Mouse (Mus musculus): ENCODE measurements around the gene Ugt1a8. TPM values are rescaled to one million over a fixed set of nuclear protein-coding genes. Genes with fewer than 3 reads are reported as not detected.
A peak's percentile ranks its signal among the peaks of the same experiment; 100 is the strongest.

Gene Ugt1a8
- polyA plus RNA-seq, 1 experiment from 2014 or later: not detected

- H3K36me3 ChIP-seq (ENCODE audit: control insufficient read depth, insufficient read depth, low read length): peaks cover 8% of the 10 kb centered on the region; the same call in 1 of the 2 replicates
- 0 out of 2 replicates have a peak, but pooled peaks have one; percentile 0 for ATAC-seq (ENCODE audit: insufficient read depth, low FRiP score)
- H3K9ac ChIP-seq (ENCODE audit: low read length): no peak overlapping the region
- peaks cover 9% of the 10 kb centered on the region; the same call in 1 of the 2 replicates for H3K4me1 ChIP-seq (ENCODE audit: control insufficient read depth, insufficient read depth, low read length)
- 48% methylated on average over 2 of the region's 2 CpGs for WGBS
- H3K27ac ChIP-seq (ENCODE audit: low read length): no peak overlapping the region
- H3K4me3 ChIP-seq (replicated peaks; ENCODE audit: low read length): no peak overlapping the region
- H3K9me3 ChIP-seq (replicated peaks; ENCODE audit: control insufficient read depth, low read length): peaks cover 18% of the 10 kb centered on the region
- H3K4me2 ChIP-seq (ENCODE audit: low read depth, low read length): no peak overlapping the region
- H3K27me3 ChIP-seq (ENCODE audit: control insufficient read depth, insufficient read depth, low read length): no peaks in the 10 kb centered on the region
These were observed 167.8 kb downstream of the Ugt1a8 start for GRCm38 (mm10) chr1:88255466-88255857.

GRCm38 (mm10) chr1:88255989-88256754, 168.6 kb downstream of the Ugt1a8 start:
- Histone ChIP-seq H3K27ac (ENCODE audit: low read length) (no peak overlapping the region), H3K9ac (ENCODE audit: low read length) (no peak overlapping the region), H3K4me1 (ENCODE audit: control insufficient read depth, insufficient read depth, low read length) (peaks cover 9% of the 10 kb centered on the region; the same call in 1 of the 2 replicates), H3K27me3 (ENCODE audit: control insufficient read depth, insufficient read depth, low read length) (no peaks in the 10 kb centered on the region), H3K4me2 (ENCODE audit: low read depth, low read length) (no peak overlapping the region), H3K36me3 (ENCODE audit: control insufficient read depth, insufficient read depth, low read length) (peaks cover 11% of the 10 kb centered on the region; the same call in 1 of the 2 replicates), H3K4me3 (replicated peaks; ENCODE audit: low read length) (no peak overlapping the region), H3K9me3 (replicated peaks; ENCODE audit: control insufficient read depth, low read length) (peaks cover 11% of the 10 kb centered on the region)
- 79% methylated on average over 13 of the region's 13 CpGs for WGBS
- no peak for ATAC-seq (ENCODE audit: insufficient read depth, low FRiP score)

GRCm38 (mm10) chr1:88256886-88257663, 169.5 kb downstream of the Ugt1a8 start:
- H3K4me3 ChIP-seq (replicated peaks; ENCODE audit: low read length): no peak overlapping the region
- peaks cover 9% of the 10 kb centered on the region for H3K9me3 ChIP-seq (replicated peaks; ENCODE audit: control insufficient read depth, low read length)
- no peak overlapping the region for H3K9ac ChIP-seq (ENCODE audit: low read length)
- no peak overlapping the region for H3K27ac ChIP-seq (ENCODE audit: low read length)
- H3K4me1 ChIP-seq (ENCODE audit: control insufficient read depth, insufficient read depth, low read length): peaks cover 13% of the 10 kb centered on the region; the same call in 1 of the 2 replicates
- WGBS: 74% methylated on average over 10 of the region's 10 CpGs
- no peak for ATAC-seq (ENCODE audit: insufficient read depth, low FRiP score)
- H3K36me3 ChIP-seq (ENCODE audit: control insufficient read depth, insufficient read depth, low read length): peaks cover 20% of the 10 kb centered on the region
- no peak overlapping the region for H3K4me2 ChIP-seq (ENCODE audit: low read depth, low read length)
- H3K27me3 ChIP-seq (ENCODE audit: control insufficient read depth, insufficient read depth, low read length): no peaks in the 10 kb centered on the region

- Histone ChIP-seq H3K9ac (ENCODE audit: low read length) (no peak overlapping the region), H3K4me2 (ENCODE audit: low read depth, low read length) (no peak overlapping the region), H3K9me3 (replicated peaks; ENCODE audit: control insufficient read depth, low read length) (0 out of 2 replicates have a peak, but pooled peaks cover 5% of the 10 kb centered on the region), H3K27ac (ENCODE audit: low read length) (no peak overlapping the region), H3K36me3 (ENCODE audit: control insufficient read depth, insufficient read depth, low read length) (peaks cover 26% of the 10 kb centered on the region), H3K27me3 (ENCODE audit: control insufficient read depth, insufficient read depth, low read length) (no peaks in the 10 kb centered on the region), H3K4me3 (replicated peaks; ENCODE audit: low read length) (no peak overlapping the region), H3K4me1 (ENCODE audit: control insufficient read depth, insufficient read depth, low read length) (peaks cover 18% of the 10 kb centered on the region)
- WGBS: 79% methylated on average over 6 of the region's 6 CpGs
- no peak for ATAC-seq (ENCODE audit: insufficient read depth, low FRiP score)
These were observed 170.1 kb downstream of the Ugt1a8 start for GRCm38 (mm10) chr1:88257681-88258080.

- 69% methylated on average over 6 of the region's 6 CpGs for WGBS
- Histone ChIP-seq H3K4me1 (ENCODE audit: control insufficient read depth, insufficient read depth, low read length) (peaks cover 18% of the 10 kb centered on the region), H3K36me3 (ENCODE audit: control insufficient read depth, insufficient read depth, low read length) (peaks cover 32% of the 10 kb centered on the region), H3K9ac (ENCODE audit: low read length) (no peak overlapping the region), H3K4me2 (ENCODE audit: low read depth, low read length) (no peak overlapping the region), H3K27me3 (ENCODE audit: control insufficient read depth, insufficient read depth, low read length) (no peaks in the 10 kb centered on the region), H3K4me3 (replicated peaks; ENCODE audit: low read length) (no peak overlapping the region), H3K9me3 (replicated peaks; ENCODE audit: control insufficient read depth, low read length) (0 out of 2 replicates have a peak, but pooled peaks cover 5% of the 10 kb centered on the region), H3K27ac (ENCODE audit: low read length) (no peak overlapping the region)
- ATAC-seq (ENCODE audit: insufficient read depth, low FRiP score): no peak
These were observed 170.7 kb downstream of the Ugt1a8 start for GRCm38 (mm10) chr1:88258361-88258760.

GRCm38 (mm10) chr1:88258881-88259642, 171.4 kb downstream of the Ugt1a8 start:
- 0 out of 2 replicates have a peak, but pooled peaks cover 5% of the 10 kb centered on the region for H3K9me3 ChIP-seq (replicated peaks; ENCODE audit: control insufficient read depth, low read length)
- H3K4me2 ChIP-seq (ENCODE audit: low read depth, low read length): no peak overlapping the region
- no peaks in the 10 kb centered on the region for H3K27me3 ChIP-seq (ENCODE audit: control insufficient read depth, insufficient read depth, low read length)
- H3K4me3 ChIP-seq (replicated peaks; ENCODE audit: low read length): no peak overlapping the region
- 0 out of 2 replicates have a peak, but pooled peaks have one; percentile 0 for ATAC-seq (ENCODE audit: insufficient read depth, low FRiP score)
- peaks cover 18% of the 10 kb centered on the region for H3K4me1 ChIP-seq (ENCODE audit: control insufficient read depth, insufficient read depth, low read length)
- H3K36me3 ChIP-seq (ENCODE audit: control insufficient read depth, insufficient read depth, low read length): peaks cover 39% of the 10 kb centered on the region
- WGBS: 62% methylated on average over 8 of the region's 8 CpGs
- peak overlapping the region; percentile 3; the same call in 1 of the 2 replicates for H3K27ac ChIP-seq (ENCODE audit: low read length)
- no peak overlapping the region for H3K9ac ChIP-seq (ENCODE audit: low read length)

- Histone ChIP-seq H3K4me1 (ENCODE audit: control insufficient read depth, insufficient read depth, low read length) (peaks cover 18% of the 10 kb centered on the region), H3K9ac (ENCODE audit: low read length) (no peak overlapping the region), H3K4me2 (ENCODE audit: low read depth, low read length) (no peak overlapping the region), H3K9me3 (replicated peaks; ENCODE audit: control insufficient read depth, low read length) (0 out of 2 replicates have a peak, but pooled peaks cover 3% of the 10 kb centered on the region), H3K36me3 (ENCODE audit: control insufficient read depth, insufficient read depth, low read length) (peaks cover 45% of the 10 kb centered on the region), H3K4me3 (replicated peaks; ENCODE audit: low read length) (no peak overlapping the region), H3K27ac (ENCODE audit: low read length) (peak overlapping the region; percentile 3; the same call in 1 of the 2 replicates), H3K27me3 (ENCODE audit: control insufficient read depth, insufficient read depth, low read length) (no peaks in the 10 kb centered on the region)
- ATAC-seq (ENCODE audit: insufficient read depth, low FRiP score): no peak
- 67% methylated on average over 4 of the region's 4 CpGs for WGBS
These were observed 172.0 kb downstream of the Ugt1a8 start for GRCm38 (mm10) chr1:88259643-88260024.

- Histone ChIP-seq H3K27me3 (ENCODE audit: control insufficient read depth, insufficient read depth, low read length) (no peaks in the 10 kb centered on the region), H3K9ac (ENCODE audit: low read length) (no peak overlapping the region), H3K27ac (ENCODE audit: low read length) (no peak overlapping the region), H3K4me2 (ENCODE audit: low read depth, low read length) (no peak overlapping the region), H3K4me1 (ENCODE audit: control insufficient read depth, insufficient read depth, low read length) (peaks cover 18% of the 10 kb centered on the region), H3K36me3 (ENCODE audit: control insufficient read depth, insufficient read depth, low read length) (peaks cover 49% of the 10 kb centered on the region), H3K9me3 (replicated peaks; ENCODE audit: control insufficient read depth, low read length) (no peaks in the 10 kb centered on the region), H3K4me3 (replicated peaks; ENCODE audit: low read length) (no peak overlapping the region)
- 74% methylated on average over 6 of the region's 6 CpGs for WGBS
- ATAC-seq (ENCODE audit: insufficient read depth, low FRiP score): peak; percentile 4; the same call in 1 of the 2 replicates
These were observed 172.5 kb downstream of the Ugt1a8 start for GRCm38 (mm10) chr1:88260114-88260513.

Measured in stomach, embryonic 16.5 days (tissue).